Mouse (Mus musculus) liver, adult 2 months (tissue): ENCODE data around the gene Cbx5. TPM values are rescaled to one million over a fixed set of nuclear protein-coding genes. Genes with fewer than 3 reads are reported as not detected.
A peak's percentile ranks its signal among the peaks of the same experiment; 100 is the strongest.

ENCODE experiments used
- DNase-seq: peaks from one replicate; pipeline ENCODE4 v3.0.0-alpha.2; 2011; ENCODE audit warnings: low read depth, low spot score; ENCODE audit errors: extremely low read depth
- H3K27ac ChIP-seq: fragments of 200-500 bp; replicated peaks from 2 replicates; pipeline ENCODE4 v1.5.1; 2012; ENCODE audit warnings: low read depth, mild to moderate bottlenecking, control low read depth, inconsistent platforms, low read length; ENCODE audit not compliant: insufficient read depth
- H3K27me3 ChIP-seq: fragments of 200-500 bp; 2 replicates; pipeline ENCODE4 v1.6.1; 2012; ENCODE audit warnings: mild to moderate bottlenecking, moderate library complexity, low read length, inconsistent platforms; ENCODE audit not compliant: control insufficient read depth, insufficient read depth
- H3K36me3 ChIP-seq: fragments of 200-500 bp; 2 replicates; pipeline ENCODE4 v1.6.1; 2012; ENCODE audit warnings: low read length, inconsistent platforms; ENCODE audit not compliant: control insufficient read depth, insufficient read depth
- H3K4me1 ChIP-seq: fragments of 200-500 bp; 2 replicates; pipeline ENCODE4 v1.6.1; 2011; ENCODE audit warnings: low read length; ENCODE audit not compliant: control insufficient read depth, insufficient read depth
- H3K4me3 ChIP-seq: fragments of 200-500 bp; 2 replicates; pipeline ENCODE4 v1.5.1; 2011; ENCODE audit warnings: low read depth, mild to moderate bottlenecking, control low read depth, low read length, moderate library complexity; ENCODE audit not compliant: insufficient read depth
- H3K79me2 ChIP-seq: fragments of 200-500 bp; 2 replicates; pipeline ENCODE4 v1.6.1; 2012; ENCODE audit warnings: inconsistent platforms, mild to moderate bottlenecking, low read length, moderate library complexity; ENCODE audit not compliant: control insufficient read depth, insufficient read depth
- H3K9ac ChIP-seq: fragments of 200-500 bp; 2 replicates; pipeline ENCODE4 v1.6.1; 2012; ENCODE audit warnings: low read depth, mild to moderate bottlenecking, control low read depth, inconsistent platforms, low read length
- CTCF ChIP-seq: fragments of 200-500 bp; IDR thresholded peaks from 2 replicates; pipeline ENCODE4 v1.5.1; 2011; ENCODE audit warnings: low read depth, low read length, control low read depth
- POLR2A ChIP-seq: fragments of 200-500 bp; IDR thresholded peaks from 2 replicates; pipeline ENCODE4 v1.6.1; 2011; ENCODE audit warnings: low read length, control low read depth; ENCODE audit not compliant: insufficient read depth; ENCODE audit errors: extremely low read depth
- WGBS: fragments of 180-500 bp; shearing (Covaris S2); methylation state at CpG from one replicate; pipeline ENCODE4 v1.1.7; 2018; 5-methylcytosine and 5-hydroxymethylcytosine counted together
- polyA plus RNA-seq: library from polyadenylated mRNA; depleted of rRNA; stranded (reverse); fragments of >200 nt; gene quantifications from 2 replicates; pipeline ENCODE4 v1.2.3, GENCODE M21; 2012
- total RNA-seq: library from RNA; depleted of rRNA; stranded (reverse); fragments of >200 nt; gene quantifications from 2 replicates; pipeline ENCODE4 v1.2.3, GENCODE M21; 2014

Cbx5 gene
- total and polyA plus RNA-seq, 2 experiments: 4.2 to 14.1 TPM

- Histone ChIP-seq H3K27ac (no peak overlapping the region), H3K9ac (no peak overlapping the region)
- TF ChIP-seq CTCF (no peak), POLR2A (no peak)
Observed at GRCm38 (mm10) chr15:103155366-103156321, 84.0 kb downstream of the Cbx5 start.

GRCm38 (mm10) chr15:103152890-103153610, 86.6 kb downstream of the Cbx5 start:
- Histone ChIP-seq H3K4me1 (no peaks in the 10 kb centered on the region), H3K9ac (no peak overlapping the region), H3K27me3 (no peaks in the 10 kb centered on the region), H3K36me3 (peaks cover 6% of the 10 kb centered on the region), H3K79me2 (no peaks in the 10 kb centered on the region), H3K27ac (no peak overlapping the region), H3K4me3 (no peak overlapping the region)
- TF ChIP-seq CTCF (no peak), POLR2A (no peak)
- DNase-seq: no peak
- 94% methylated on average over 4 of the region's 4 CpGs for WGBS

More at GRCm38 (mm10) chr15:103155366-103156321, 84.0 kb downstream of the Cbx5 start:
- Histone ChIP-seq H3K27me3 (no peaks in the 10 kb centered on the region), H3K4me3 (no peak overlapping the region), H3K36me3 (peaks cover 6% of the 10 kb centered on the region), H3K79me2 (no peaks in the 10 kb centered on the region), H3K4me1 (no peaks in the 10 kb centered on the region)
- 79% methylated on average over 32 of the region's 32 CpGs for WGBS
- DNase-seq: no peak

GRCm38 (mm10) chr15:103152371-103152770, 87.2 kb downstream of the Cbx5 start:
- H3K4me1 ChIP-seq: peaks cover 2% of the 10 kb centered on the region
- peaks cover 6% of the 10 kb centered on the region for H3K36me3 ChIP-seq
- DNase-seq: peak; percentile 45
- TF ChIP-seq POLR2A: no peak
- TF ChIP-seq CTCF: no peak
- 82% methylated on average over 3 of the region's 3 CpGs for WGBS
- H3K9ac ChIP-seq: no peak overlapping the region
- H3K27ac ChIP-seq: no peak overlapping the region
- no peaks in the 10 kb centered on the region for H3K27me3 ChIP-seq
- H3K79me2 ChIP-seq: no peaks in the 10 kb centered on the region
- no peak overlapping the region for H3K4me3 ChIP-seq

GRCm38 (mm10) chr15:103147779-103148178, 91.8 kb downstream of the Cbx5 start:
- no peak overlapping the region for H3K9ac ChIP-seq
- no peaks in the 10 kb centered on the region for H3K79me2 ChIP-seq
- TF ChIP-seq CTCF: no peak
- TF ChIP-seq POLR2A: no peak
- no peak overlapping the region for H3K4me3 ChIP-seq
- H3K27ac ChIP-seq: no peak overlapping the region
- DNase-seq: peak; percentile 68
- peaks cover 13% of the 10 kb centered on the region for H3K27me3 ChIP-seq
- 32% methylated on average over 9 of the region's 9 CpGs for WGBS
- no peaks in the 10 kb centered on the region for H3K36me3 ChIP-seq
- H3K4me1 ChIP-seq: peaks cover 4% of the 10 kb centered on the region

GRCm38 (mm10) chr15:103147422-103147690, 92.3 kb downstream of the Cbx5 start:
- H3K4me3 ChIP-seq: no peak overlapping the region
- TF ChIP-seq CTCF (no peak), POLR2A (no peak)
- no peak for DNase-seq
- no peaks in the 10 kb centered on the region for H3K79me2 ChIP-seq
- peaks cover 4% of the 10 kb centered on the region for H3K4me1 ChIP-seq
- no peak overlapping the region for H3K9ac ChIP-seq
- 26% methylated on average over 3 of the region's 3 CpGs for WGBS
- no peak overlapping the region for H3K27ac ChIP-seq
- H3K36me3 ChIP-seq: no peaks in the 10 kb centered on the region
- peaks cover 13% of the 10 kb centered on the region for H3K27me3 ChIP-seq
